Mouse (Mus musculus) liver, adult 2 months (tissue): ENCODE results near the gene Cpa3.

Source experiments
- CTCF ChIP-seq: fragments of 200-500 bp; IDR thresholded peaks from 2 replicates; pipeline ENCODE4 v1.5.1; 2011; ENCODE audit warnings: low read depth, low read length, control low read depth
- POLR2A ChIP-seq: fragments of 200-500 bp; IDR thresholded peaks from 2 replicates; pipeline ENCODE4 v1.6.1; 2011; ENCODE audit warnings: low read length, control low read depth; ENCODE audit not compliant: insufficient read depth; ENCODE audit errors: extremely low read depth

GRCm38 (mm10) chr3:20188976-20189675, 52.9 kb downstream of the Cpa3 start:
- TF ChIP-seq CTCF: no peak
- no peak for TF ChIP-seq POLR2A
